Mouse (Mus musculus) bone marrow, adult 2 months (tissue): ENCODE data around the gene Slc35b1.
"Not testable (repeated sequence)": the region's sequence is repeated elsewhere in the genome, so short reads cannot be mapped to it uniquely, and the experiment has no call there.

Experiments
- CTCF ChIP-seq: fragments of 200-500 bp; IDR thresholded peaks from 2 replicates; pipeline ENCODE4 v1.5.1; 2011; ENCODE audit warnings: low read length, control low read depth; ENCODE audit not compliant: control insufficient read depth, insufficient read depth
- POLR2A ChIP-seq: fragments of 200-500 bp; IDR thresholded peaks from 2 replicates; pipeline ENCODE4 v1.6.1; 2011; ENCODE audit warnings: low read depth, mild to moderate bottlenecking, control low read depth, low read length, borderline replicate concordance; ENCODE audit not compliant: control insufficient read depth

GRCm38 (mm10) chr11:95406398-95406797 is 21.9 kb downstream of the Slc35b1 start:
- TF ChIP-seq CTCF, POLR2A: not testable (repeated sequence)
